Mouse (Mus musculus): Measurements from ENCODE around the gene Mterf2. TPM values are rescaled to one million over a fixed set of nuclear protein-coding genes. Genes with fewer than 3 reads are reported as not detected.

Mterf2 gene
- total RNA-seq, 2 experiments from 2014 or later: 11.1 to 11.3 TPM

Other genes starting within 250 kb of the Mterf2 start
- 10 to 100 TPM; 34.0 to 38.1 TPM for gene Ric8b, start 210.4 kb downstream of the Mterf2 start, total RNA-seq (2021)
- 1 to 10 TPM in 1 of 2 experiments, under 1 TPM in 1; 0.92 to 1.3 TPM for gene Fhl4, start 25.5 kb downstream of the Mterf2 start, total RNA-seq (2021)
- 10 to 100 TPM; 30.4 to 33.0 TPM for gene Tmem263, start 25.4 kb downstream of the Mterf2 start, total RNA-seq (2021)
- 10 to 100 TPM; 18.8 to 19.5 TPM for gene Cry1, start 57.0 kb upstream of the Mterf2 start, total RNA-seq (2021)